Mouse (Mus musculus): ENCODE results near the gene Pcnx3.

DNA sequence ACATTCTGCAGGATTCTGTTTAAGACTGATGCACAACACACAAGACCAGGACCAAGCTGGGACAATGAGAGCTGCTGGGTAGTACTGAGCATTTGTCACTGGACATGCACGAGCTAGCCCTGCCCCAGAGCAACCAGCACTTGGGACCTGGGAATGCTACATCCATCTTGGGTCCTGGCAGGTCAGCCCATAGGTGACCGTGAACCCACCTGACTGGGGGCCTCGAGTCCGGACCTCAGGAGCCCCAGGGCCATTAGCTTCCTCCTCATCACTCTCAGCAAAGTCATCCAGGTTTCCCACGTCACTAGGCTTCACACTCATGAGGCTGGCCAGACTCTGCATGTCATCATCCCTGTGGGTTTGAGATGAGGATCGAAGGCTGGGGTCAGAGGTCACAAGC lies 32.5 kb upstream of the Pcnx3 start:
- TF ChIP-seq GATA1 (IDR thresholded peaks at IDR 0.05; ENCODE audit: borderline replicate concordance, low read length) (no peak), FLI1 (IDR thresholded peaks at IDR 0.05; ENCODE audit: low read length) (no peak)

Measured in megakaryocyte, embryonic 14.5 days (primary cell).